Mouse (Mus musculus): ENCODE measurements around the gene Eno4.

Gene Eno4

GRCm38 (mm10) chr19:58975216-58975863, 32.1 kb downstream of the Eno4 start:
- DNase-seq, result no peak

- DNase-seq, result peak; percentile 44
Observed at GRCm38 (mm10) chr19:58978401-58979171, 35.4 kb downstream of the Eno4 start.

GRCm38 (mm10) chr19:58979436-58980055, 36.3 kb downstream of the Eno4 start:
- DNase-seq, result no peak

- DNase-seq, result no peak
Observed at GRCm38 (mm10) chr19:58980056-58980440, 36.8 kb downstream of the Eno4 start.

- no peak for DNase-seq
Observed at GRCm38 (mm10) chr19:58981571-58981970, 38.3 kb downstream of the Eno4 start.

GRCm38 (mm10) chr19:59002827-59003226, 59.6 kb downstream of the Eno4 start:
- DNase-seq, result no peak

- DNase-seq, result no peak
Observed at GRCm38 (mm10) chr19:59006577-59007340, 63.5 kb downstream of the Eno4 start.

GRCm38 (mm10) chr19:59010802-59011201, 67.6 kb downstream of the Eno4 start:
- no peak for DNase-seq

Data from right cerebral cortex, postnatal 25 days (tissue).